Mouse (Mus musculus): ENCODE data around the gene Ttc30a2. TPM values are rescaled to one million over a fixed set of nuclear protein-coding genes. Genes with fewer than 3 reads are reported as not detected.
A peak's percentile ranks its signal among the peaks of the same experiment; 100 is the strongest.
"Not testable (repeated sequence)": the region's sequence is repeated elsewhere in the genome, so short reads cannot be mapped to it uniquely, and the experiment has no call there.

The Ttc30a2 gene
- polyA plus RNA-seq, 2 experiments from 2014 or later: not detected

- ATAC-seq: not testable (repeated sequence)
Measured at GRCm38 (mm10) chr2:75980933-75981439, 3.0 kb upstream of the Ttc30a2 start.

GRCm38 (mm10) chr2:75976070-75976469 lies 1.9 kb downstream of the Ttc30a2 start:
- not testable (repeated sequence) for ATAC-seq

GRCm38 (mm10) chr2:75974131-75974530 lies 3.8 kb downstream of the Ttc30a2 start:
- no peak for ATAC-seq

GRCm38 (mm10) chr2:75964972-75965371 lies 13.0 kb downstream of the Ttc30a2 start:
- peak; percentile 87 for ATAC-seq

GRCm38 (mm10) chr2:75964512-75964911 lies 13.5 kb downstream of the Ttc30a2 start:
- ATAC-seq: peak; percentile 40

GRCm38 (mm10) chr2:75964051-75964450 lies 13.9 kb downstream of the Ttc30a2 start:
- no peak for ATAC-seq

- ATAC-seq: no peak
Measured at GRCm38 (mm10) chr2:75963211-75963840, 14.6 kb downstream of the Ttc30a2 start.

- ATAC-seq: no peak
Measured at GRCm38 (mm10) chr2:75960366-75961330, 17.3 kb downstream of the Ttc30a2 start.

GRCm38 (mm10) chr2:75959850-75960365 lies 18.1 kb downstream of the Ttc30a2 start:
- ATAC-seq: no peak

- no peak for ATAC-seq
Measured at GRCm38 (mm10) chr2:75959183-75959849, 18.7 kb downstream of the Ttc30a2 start.

GRCm38 (mm10) chr2:75955709-75956108 lies 22.3 kb downstream of the Ttc30a2 start:
- ATAC-seq: no peak

GRCm38 (mm10) chr2:75953320-75953719 lies 24.6 kb downstream of the Ttc30a2 start:
- no peak for ATAC-seq

- no peak for ATAC-seq
Measured at GRCm38 (mm10) chr2:75950685-75951084, 27.3 kb downstream of the Ttc30a2 start.

- peak; percentile 99 for ATAC-seq
Measured at GRCm38 (mm10) chr2:75938117-75939063, 39.6 kb downstream of the Ttc30a2 start, which contains the start of gene Ttc30b. Gene Ttc30b (minus strand): TSS chr2:75938585.

GRCm38 (mm10) chr2:75937520-75938116 lies 40.4 kb downstream of the Ttc30a2 start:
- not testable (repeated sequence) for ATAC-seq

- not testable (repeated sequence) for ATAC-seq
Measured at GRCm38 (mm10) chr2:75936685-75937084, 41.3 kb downstream of the Ttc30a2 start.

- no peak for ATAC-seq
Measured at GRCm38 (mm10) chr2:75933541-75933940, 44.4 kb downstream of the Ttc30a2 start.

- ATAC-seq: no peak
Measured at GRCm38 (mm10) chr2:75930941-75931340, 47.0 kb downstream of the Ttc30a2 start.

- ATAC-seq: no peak
Measured at GRCm38 (mm10) chr2:75929786-75930444, 48.1 kb downstream of the Ttc30a2 start.

GRCm38 (mm10) chr2:75929141-75929540 lies 48.8 kb downstream of the Ttc30a2 start:
- ATAC-seq: no peak

All from activated CD4-positive, CD25-positive, alpha-beta regulatory T cell, adult 4 months (primary cell).